Mouse (Mus musculus): Measurements from ENCODE around the gene Grasp. TPM values are rescaled to one million over a fixed set of nuclear protein-coding genes. Genes with fewer than 3 reads are reported as not detected.

Grasp gene
- polyA plus RNA-seq, 1 experiment = 11.0 TPM

DNA sequence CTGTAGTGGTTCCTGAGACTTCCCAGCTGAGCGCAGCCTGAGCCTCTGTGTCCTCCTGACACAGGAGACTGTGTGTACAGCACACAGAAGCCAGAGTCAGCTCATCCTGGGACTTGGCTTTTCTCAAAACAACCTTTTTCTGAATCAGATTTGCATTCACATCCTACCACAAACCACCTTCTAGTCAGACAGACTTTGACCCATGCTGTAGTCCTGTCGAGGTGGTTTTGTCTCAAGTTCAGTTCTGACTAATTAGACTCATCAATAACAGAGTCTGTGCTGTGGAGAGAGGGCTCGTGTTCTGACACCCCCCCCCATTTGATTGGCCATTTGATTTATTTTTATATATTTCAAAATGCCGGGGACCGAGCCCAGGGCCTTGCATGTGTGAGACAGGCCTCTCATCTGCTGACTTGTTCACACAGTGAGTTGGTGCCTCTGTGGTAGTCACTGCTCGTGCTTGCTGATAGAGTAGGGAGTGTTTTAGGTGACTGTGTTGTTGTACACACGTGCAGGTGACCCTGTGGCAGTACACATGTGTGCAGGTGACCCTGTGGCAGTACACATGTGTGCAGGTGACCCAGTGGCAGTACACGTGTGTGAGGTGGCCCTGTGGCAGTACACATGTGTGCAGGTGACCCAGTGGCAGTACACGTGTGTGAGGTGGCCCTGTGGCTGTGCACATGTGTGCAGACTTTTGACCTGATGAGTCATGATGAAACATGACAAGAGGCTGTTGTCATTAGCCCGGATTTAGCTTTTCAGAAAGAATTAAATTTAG is 33.8 kb upstream of the Grasp start:
- Histone ChIP-seq H3K4me3 (no peak overlapping the region), H3K79me2 (ENCODE audit: control insufficient read depth, insufficient read depth) (no peaks in the 10 kb centered on the region), H3K4me2 (ENCODE audit: low read depth) (no peak overlapping the region), H3K27me3 (ENCODE audit: control insufficient read depth, insufficient read depth, insufficient read length) (no peaks in the 10 kb centered on the region), H3K36me3 (ENCODE audit: control insufficient read depth, insufficient read depth) (no peaks in the 10 kb centered on the region), H3ac (ENCODE audit: control insufficient read depth, insufficient read length) (no peak overlapping the region)
- TF ChIP-seq POLR2AphosphoS2 (IDR thresholded peaks at IDR 0.05; ENCODE audit: insufficient read length, low read depth) = no peak
- TF ChIP-seq USF1 (IDR thresholded peaks at IDR 0.05; ENCODE audit: low read depth) = no peak
- TF ChIP-seq MYOG (IDR thresholded peaks at IDR 0.05; ENCODE audit: control insufficient read depth in 1 of 3, insufficient read depth in 1 of 3, insufficient read length in 2 of 3, low read depth in 2 of 3) = peak in 2 of 3 experiments; percentile 26 to 45
- peak in 2 of 3 experiments; percentile 14 to 22 for TF ChIP-seq MYOD1 (IDR thresholded peaks at IDR 0.05; ENCODE audit: control insufficient read depth in 1 of 3, insufficient read length in 2 of 3, low read depth in 2 of 3)

DNA sequence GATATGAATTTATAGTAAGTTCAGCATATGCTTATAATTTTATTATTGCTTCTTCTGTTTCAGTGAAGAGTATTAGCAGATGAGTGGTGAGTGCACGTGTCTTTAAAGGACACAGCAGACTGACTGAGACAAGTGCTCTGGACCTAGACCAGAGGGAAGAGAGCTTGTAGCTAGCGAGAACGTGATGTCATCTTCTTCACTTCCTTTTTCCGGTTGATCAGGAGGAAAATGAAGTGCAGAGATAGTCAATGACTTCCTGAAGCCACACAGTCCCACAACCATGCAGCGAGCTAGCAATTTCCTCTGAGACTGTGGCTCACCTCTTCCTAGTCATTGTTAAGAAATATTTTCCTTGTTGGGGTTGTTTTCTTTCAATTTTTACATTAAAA is 33.2 kb upstream of the Grasp start:
- H3K79me2 ChIP-seq (ENCODE audit: control insufficient read depth, insufficient read depth) = no peaks in the 10 kb centered on the region
- H3K36me3 ChIP-seq (ENCODE audit: control insufficient read depth, insufficient read depth) = no peaks in the 10 kb centered on the region
- no peaks in the 10 kb centered on the region for H3K27me3 ChIP-seq (ENCODE audit: control insufficient read depth, insufficient read depth, insufficient read length)
- no peak overlapping the region for H3K4me3 ChIP-seq
- TF ChIP-seq REST (IDR thresholded peaks at IDR 0.05; ENCODE audit: insufficient read depth, insufficient read length) (no peak), SRF (IDR thresholded peaks at IDR 0.05; ENCODE audit: control insufficient read depth, insufficient read length, low read depth) (no peak), USF1 (IDR thresholded peaks at IDR 0.05; ENCODE audit: low read depth) (no peak), CEBPB (IDR thresholded peaks at IDR 0.05; ENCODE audit: insufficient read depth, poor library complexity, severe bottlenecking) (no peak)
- no peak overlapping the region for H3K4me2 ChIP-seq (ENCODE audit: low read depth)
- H3ac ChIP-seq (ENCODE audit: control insufficient read depth, insufficient read length) = no peak overlapping the region

DNA sequence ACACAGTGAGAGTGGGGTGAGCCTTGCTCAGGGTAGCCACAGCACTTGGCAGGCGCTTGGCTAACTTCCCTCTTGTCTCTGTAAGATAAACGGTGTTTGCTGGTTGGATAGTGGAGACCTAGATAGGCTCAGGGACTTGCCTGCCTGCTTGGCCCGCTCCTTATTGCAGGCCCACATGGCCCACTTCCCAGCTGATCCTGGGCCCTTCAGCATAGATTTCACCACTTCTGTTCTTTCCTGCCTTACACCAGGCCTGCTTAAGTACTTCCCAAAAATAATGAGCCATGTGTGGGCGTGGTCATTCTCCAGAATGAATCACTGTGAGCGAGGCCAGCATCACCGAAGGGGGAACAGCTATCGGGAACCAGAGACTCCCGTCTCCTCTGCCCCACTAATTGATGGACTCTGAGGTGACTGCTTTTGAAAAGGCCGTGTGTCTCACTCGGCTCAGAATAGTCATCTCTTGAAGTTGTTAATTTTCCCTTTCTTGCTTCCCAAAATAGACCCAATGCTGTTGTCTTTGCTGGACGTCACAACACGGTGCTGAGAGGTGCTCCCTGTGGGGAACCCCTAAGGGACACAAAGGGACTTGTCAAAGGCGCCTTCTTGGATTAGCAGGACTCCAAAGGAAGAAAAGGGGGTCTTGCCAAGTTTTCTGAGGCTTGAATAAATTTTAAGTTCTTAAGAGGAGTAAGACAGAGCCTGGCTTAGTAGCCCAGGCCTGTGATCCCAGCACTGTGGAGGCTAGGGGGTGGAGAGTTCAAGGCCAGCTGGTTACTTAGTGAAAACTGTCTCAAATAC is 32.3 kb upstream of the Grasp start:
- Histone ChIP-seq H3K27me3 (ENCODE audit: control insufficient read depth, insufficient read depth, insufficient read length) (no peaks in the 10 kb centered on the region), H3ac (ENCODE audit: control insufficient read depth, insufficient read length) (no peak overlapping the region), H3K36me3 (ENCODE audit: control insufficient read depth, insufficient read depth) (no peaks in the 10 kb centered on the region), H3K4me2 (ENCODE audit: low read depth) (peak overlapping the region; percentile 40), H3K4me3 (no peak overlapping the region), H3K79me2 (ENCODE audit: control insufficient read depth, insufficient read depth) (no peaks in the 10 kb centered on the region)
- TF ChIP-seq USF1 (IDR thresholded peaks at IDR 0.05; ENCODE audit: low read depth) (no peak), TCF3 (IDR thresholded peaks at IDR 0.05; ENCODE audit: insufficient read length, low read depth) (no peak), E2F4 (IDR thresholded peaks at IDR 0.05; ENCODE audit: insufficient read depth) (no peak), TCF12 (IDR thresholded peaks at IDR 0.05; ENCODE audit: insufficient read depth, poor library complexity, severe bottlenecking) (no peak), MAX (IDR thresholded peaks at IDR 0.05; ENCODE audit: low read depth) (no peak), POLR2AphosphoS2 (IDR thresholded peaks at IDR 0.05; ENCODE audit: insufficient read length, low read depth) (no peak), MYOG (IDR thresholded peaks at IDR 0.05; ENCODE audit: control insufficient read depth in 1 of 3, insufficient read depth in 1 of 3, insufficient read length in 2 of 3, low read depth in 2 of 3) (no peak), SRF (IDR thresholded peaks at IDR 0.05; ENCODE audit: control insufficient read depth, insufficient read length, low read depth) (no peak), CEBPB (IDR thresholded peaks at IDR 0.05; ENCODE audit: insufficient read depth, poor library complexity, severe bottlenecking) (no peak), MYOD1 (IDR thresholded peaks at IDR 0.05; ENCODE audit: control insufficient read depth in 1 of 3, insufficient read length in 2 of 3, low read depth in 2 of 3) (no peak), POLR2A (IDR thresholded peaks at IDR 0.05; ENCODE audit: insufficient read length, low read depth) (no peak), REST (IDR thresholded peaks at IDR 0.05; ENCODE audit: insufficient read depth, insufficient read length) (no peak)

DNA sequence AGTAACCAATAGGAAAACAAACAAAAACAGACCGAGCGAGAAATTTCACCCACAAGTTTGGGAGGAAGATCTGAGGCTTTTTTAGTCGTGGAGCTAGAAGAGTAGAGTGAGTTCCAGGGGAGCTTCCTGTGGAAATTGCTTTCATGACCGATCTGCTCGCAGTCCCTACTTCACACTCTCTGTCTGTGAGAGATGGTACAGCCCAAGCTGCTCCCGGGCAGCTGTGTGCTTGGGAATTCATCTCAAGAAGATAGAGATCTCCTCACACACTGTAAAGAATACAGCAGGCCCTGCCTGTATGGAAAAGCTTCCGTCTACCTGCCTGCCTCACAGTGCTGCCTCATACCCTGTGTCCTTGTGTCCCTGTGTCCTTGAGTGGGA is 31.7 kb upstream of the Grasp start:
- no peak overlapping the region for H3K4me3 ChIP-seq
- H3K4me2 ChIP-seq (ENCODE audit: low read depth) = no peak overlapping the region
- H3ac ChIP-seq (ENCODE audit: control insufficient read depth, insufficient read length) = no peak overlapping the region
- H3K79me2 ChIP-seq (ENCODE audit: control insufficient read depth, insufficient read depth) = no peaks in the 10 kb centered on the region
- H3K27me3 ChIP-seq (ENCODE audit: control insufficient read depth, insufficient read depth, insufficient read length) = no peaks in the 10 kb centered on the region
- TF ChIP-seq MAX (IDR thresholded peaks at IDR 0.05; ENCODE audit: low read depth) = no peak
- no peak for TF ChIP-seq MYOG (IDR thresholded peaks at IDR 0.05; ENCODE audit: control insufficient read depth in 1 of 3, insufficient read depth in 1 of 3, insufficient read length in 2 of 3, low read depth in 2 of 3)
- no peak for TF ChIP-seq REST (IDR thresholded peaks at IDR 0.05; ENCODE audit: insufficient read depth, insufficient read length)
- TF ChIP-seq E2F4 (IDR thresholded peaks at IDR 0.05; ENCODE audit: insufficient read depth) = no peak
- no peak for TF ChIP-seq POLR2AphosphoS2 (IDR thresholded peaks at IDR 0.05; ENCODE audit: insufficient read length, low read depth)
- TF ChIP-seq CEBPB (IDR thresholded peaks at IDR 0.05; ENCODE audit: insufficient read depth, poor library complexity, severe bottlenecking) = no peak
- TF ChIP-seq SRF (IDR thresholded peaks at IDR 0.05; ENCODE audit: control insufficient read depth, insufficient read length, low read depth) = no peak
- TF ChIP-seq MYOD1 (IDR thresholded peaks at IDR 0.05; ENCODE audit: control insufficient read depth in 1 of 3, insufficient read length in 2 of 3, low read depth in 2 of 3) = no peak
- TF ChIP-seq TCF3 (IDR thresholded peaks at IDR 0.05; ENCODE audit: insufficient read length, low read depth) = no peak
- no peak for TF ChIP-seq POLR2A (IDR thresholded peaks at IDR 0.05; ENCODE audit: insufficient read length, low read depth)
- TF ChIP-seq TCF12 (IDR thresholded peaks at IDR 0.05; ENCODE audit: insufficient read depth, poor library complexity, severe bottlenecking) = no peak
- no peak for TF ChIP-seq USF1 (IDR thresholded peaks at IDR 0.05; ENCODE audit: low read depth)
- H3K36me3 ChIP-seq (ENCODE audit: control insufficient read depth, insufficient read depth) = no peaks in the 10 kb centered on the region
